Mouse (Mus musculus) layer of hippocampus, postnatal 25 days (tissue): ENCODE data around the gene 4930432K21Rik. TPM values are rescaled to one million over a fixed set of nuclear protein-coding genes. Genes with fewer than 3 reads are reported as not detected.
A peak's percentile ranks its signal among the peaks of the same experiment; 100 is the strongest.

Experiments
- DNase-seq, 2 experiments: peaks; one replicate each; pipeline ENCODE4 v3.0.0; 2022; ENCODE audit warnings: mixed read lengths in 2 of 2, low spot score in 1 of 2; ENCODE audit errors: extremely low spot score in 1 of 2
- total RNA-seq, 2 experiments: library from RNA; stranded (reverse); gene quantifications; 2 replicates each; pipeline ENCODE4 v1.2.3; 2021

Gene 4930432K21Rik
- total RNA-seq, 2 experiments from 2014 or later = 1.4 to 2.1 TPM

- DNase-seq = no peak
These were observed 3.1 kb upstream of the 4930432K21Rik start for GRCm38 (mm10) chr8:84144636-84145245.

GRCm38 (mm10) chr8:84147324-84147766 is 480 bp upstream of the 4930432K21Rik start:
- no peak for DNase-seq

GRCm38 (mm10) chr8:84148531-84148850 is 666 bp downstream of the 4930432K21Rik start:
- DNase-seq = no peak

GRCm38 (mm10) chr8:84149181-84149580 is 1.4 kb downstream of the 4930432K21Rik start:
- no peak for DNase-seq

- DNase-seq = no peak
These were observed 9.8 kb downstream of the 4930432K21Rik start for GRCm38 (mm10) chr8:84157620-84158019.

GRCm38 (mm10) chr8:84167696-84168095 is 19.9 kb downstream of the 4930432K21Rik start:
- no peak for DNase-seq

GRCm38 (mm10) chr8:84170096-84170495 is 22.3 kb downstream of the 4930432K21Rik start:
- DNase-seq = no peak

GRCm38 (mm10) chr8:84173861-84174260 is 26.0 kb downstream of the 4930432K21Rik start:
- no peak for DNase-seq

- DNase-seq = no peak
These were observed 28.7 kb downstream of the 4930432K21Rik start for GRCm38 (mm10) chr8:84176560-84176959.

- no peak for DNase-seq
These were observed 29.6 kb downstream of the 4930432K21Rik start for GRCm38 (mm10) chr8:84177405-84177804.

- no peak for DNase-seq
These were observed 30.8 kb downstream of the 4930432K21Rik start for GRCm38 (mm10) chr8:84178592-84178991.

- DNase-seq = no peak
These were observed 32.1 kb downstream of the 4930432K21Rik start for GRCm38 (mm10) chr8:84179946-84180345.

GRCm38 (mm10) chr8:84180530-84181190 is 32.8 kb downstream of the 4930432K21Rik start:
- DNase-seq = no peak

- DNase-seq = no peak
These were observed 35.0 kb downstream of the 4930432K21Rik start for GRCm38 (mm10) chr8:84182833-84183232.

- DNase-seq = no peak
These were observed 35.6 kb downstream of the 4930432K21Rik start for GRCm38 (mm10) chr8:84183261-84184084.

- no peak for DNase-seq
These were observed 36.5 kb downstream of the 4930432K21Rik start for GRCm38 (mm10) chr8:84184085-84185043.

- no peak for DNase-seq
These were observed 37.3 kb downstream of the 4930432K21Rik start, which contains the start of gene Nanos3 for GRCm38 (mm10) chr8:84185117-84185516. Nanos3 (minus strand) TSS chr8:84185217.

- peak in 1 of 2 experiments; percentile 70 for DNase-seq
These were observed 38.7 kb downstream of the 4930432K21Rik start for GRCm38 (mm10) chr8:84186547-84186946.

- no peak for DNase-seq
These were observed 39.4 kb downstream of the 4930432K21Rik start for GRCm38 (mm10) chr8:84187065-84187755.
